Mouse (Mus musculus) myocyte (in vitro differentiated cells): ENCODE results near the gene Plekha7. TPM values are rescaled to one million over a fixed set of nuclear protein-coding genes. Genes with fewer than 3 reads are reported as not detected.

Source experiments
- H3K27me3 ChIP-seq: one replicate; pipeline ENCODE4 v1.6.1; 2011; ENCODE audit not compliant: control insufficient read depth, insufficient read depth, insufficient read length
- H3K36me3 ChIP-seq: one replicate; pipeline ENCODE4 v1.6.1; 2011; ENCODE audit not compliant: control insufficient read depth, insufficient read depth
- H3K4me2 ChIP-seq: one replicate; pipeline ENCODE4 v1.6.1; 2011; ENCODE audit warnings: low read depth, control low read depth
- H3K4me3 ChIP-seq: one replicate; pipeline ENCODE4 v1.5.1; 2011; ENCODE audit warnings: mild to moderate bottlenecking, control low read depth, moderate library complexity
- H3K79me2 ChIP-seq: one replicate; pipeline ENCODE4 v1.6.1; 2011; ENCODE audit not compliant: control insufficient read depth, insufficient read depth
- H3ac ChIP-seq: one replicate; pipeline ENCODE4 v1.6.1; 2011; ENCODE audit not compliant: control insufficient read depth, insufficient read length
- CEBPB ChIP-seq: IDR thresholded peaks from 2 replicates; pipeline ENCODE4 v1.6.1; 2011; ENCODE audit warnings: mild to moderate bottlenecking, moderate library complexity; ENCODE audit not compliant: poor library complexity, insufficient read depth, severe bottlenecking
- E2F4 ChIP-seq: IDR thresholded peaks from one replicate; pipeline ENCODE4 v1.6.1; 2011; ENCODE audit warnings: mild to moderate bottlenecking, control low read depth, moderate library complexity; ENCODE audit not compliant: insufficient read depth
- MAX ChIP-seq: IDR thresholded peaks from one replicate; pipeline ENCODE4 v1.6.1; 2011; ENCODE audit warnings: low read depth, mild to moderate bottlenecking, control low read depth
- MYOD1 ChIP-seq, 3 experiments: IDR thresholded peaks; one replicate each; pipeline ENCODE4 v1.6.1; 2011; ENCODE audit warnings: control low read depth in 2 of 3, low read depth in 2 of 3, mild to moderate bottlenecking in 2 of 3, moderate library complexity in 1 of 3; ENCODE audit not compliant: insufficient read length in 2 of 3, control insufficient read depth in 1 of 3
- MYOG ChIP-seq, 3 experiments: IDR thresholded peaks; one replicate each; pipeline ENCODE4 v1.6.1; 2011; ENCODE audit warnings: control low read depth in 2 of 3, low read depth in 2 of 3, mild to moderate bottlenecking in 2 of 3; ENCODE audit not compliant: insufficient read length in 2 of 3, control insufficient read depth in 1 of 3, insufficient read depth in 1 of 3
- POLR2A ChIP-seq: IDR thresholded peaks from one replicate; pipeline ENCODE4 v1.6.1; 2011; ENCODE audit warnings: low read depth, mild to moderate bottlenecking, control low read depth, moderate library complexity; ENCODE audit not compliant: insufficient read length
- POLR2AphosphoS2 ChIP-seq: IDR thresholded peaks from one replicate; pipeline ENCODE4 v1.6.1; 2011; ENCODE audit warnings: low read depth, control low read depth; ENCODE audit not compliant: insufficient read length
- REST ChIP-seq: IDR thresholded peaks from one replicate; pipeline ENCODE4 v1.6.1; 2011; ENCODE audit warnings: mild to moderate bottlenecking, control low read depth, moderate library complexity; ENCODE audit not compliant: insufficient read depth, insufficient read length
- SRF ChIP-seq: IDR thresholded peaks from one replicate; pipeline ENCODE4 v1.6.1; 2011; ENCODE audit warnings: low read depth; ENCODE audit not compliant: control insufficient read depth, insufficient read length
- TCF12 ChIP-seq: IDR thresholded peaks from one replicate; pipeline ENCODE4 v1.6.1; 2011; ENCODE audit warnings: mild to moderate bottlenecking, control low read depth; ENCODE audit not compliant: poor library complexity, insufficient read depth, severe bottlenecking
- TCF3 ChIP-seq: IDR thresholded peaks from one replicate; pipeline ENCODE4 v1.6.1; 2011; ENCODE audit warnings: low read depth, control low read depth; ENCODE audit not compliant: insufficient read length
- USF1 ChIP-seq: IDR thresholded peaks from one replicate; pipeline ENCODE4 v1.6.1; 2011; ENCODE audit warnings: low read depth, mild to moderate bottlenecking, control low read depth, moderate library complexity
- polyA plus RNA-seq: library from polyadenylated mRNA; unstranded; fragments of >200 nt; fragmentation: generic; extraction: Trizol; gene quantifications from one replicate; pipeline ENCODE4 v1.2.1, GENCODE M21; 2012; ENCODE audit warnings: missing spikeins

Gene Plekha7
- polyA plus RNA-seq, 1 experiment, result 2.6 TPM

GRCm38 (mm10) chr7:116119306-116119857, 188.8 kb downstream of the Plekha7 start:
- Histone ChIP-seq H3K27me3 (no peaks in the 10 kb centered on the region), H3K4me2 (no peak overlapping the region), H3K4me3 (no peak overlapping the region), H3K36me3 (no peaks in the 10 kb centered on the region), H3ac (no peak overlapping the region), H3K79me2 (no peaks in the 10 kb centered on the region)
- TF ChIP-seq MAX, result no peak

- H3K27me3 ChIP-seq, result no peaks in the 10 kb centered on the region
- TF ChIP-seq MYOD1 (IDR thresholded peaks at IDR 0.05; ENCODE audit: control insufficient read depth in 1 of 3, insufficient read length in 2 of 3, low read depth in 2 of 3) (no peak), TCF3 (no peak), REST (no peak), MAX (no peak), E2F4 (no peak), USF1 (no peak), CEBPB (no peak), SRF (no peak), TCF12 (no peak), POLR2A (no peak), MYOG (IDR thresholded peaks at IDR 0.05; ENCODE audit: control insufficient read depth in 1 of 3, insufficient read depth in 1 of 3, insufficient read length in 2 of 3, low read depth in 2 of 3) (no peak), POLR2AphosphoS2 (no peak)
- H3K4me3 ChIP-seq, result no peak overlapping the region
- no peak overlapping the region for H3ac ChIP-seq
- H3K4me2 ChIP-seq, result no peak overlapping the region
- no peaks in the 10 kb centered on the region for H3K36me3 ChIP-seq
- H3K79me2 ChIP-seq, result no peaks in the 10 kb centered on the region
These were observed 192.2 kb downstream of the Plekha7 start for GRCm38 (mm10) chr7:116115991-116116390.

GRCm38 (mm10) chr7:116115216-116115930, 192.8 kb downstream of the Plekha7 start:
- H3K4me3 ChIP-seq, result no peak overlapping the region
- no peak overlapping the region for H3ac ChIP-seq
- TF ChIP-seq REST (no peak), SRF (no peak), USF1 (no peak), POLR2AphosphoS2 (no peak), TCF12 (no peak), MYOD1 (IDR thresholded peaks at IDR 0.05; ENCODE audit: control insufficient read depth in 1 of 3, insufficient read length in 2 of 3, low read depth in 2 of 3) (no peak), MAX (no peak), TCF3 (no peak), E2F4 (no peak), MYOG (IDR thresholded peaks at IDR 0.05; ENCODE audit: control insufficient read depth in 1 of 3, insufficient read depth in 1 of 3, insufficient read length in 2 of 3, low read depth in 2 of 3) (no peak), POLR2A (no peak), CEBPB (no peak)
- H3K27me3 ChIP-seq, result no peaks in the 10 kb centered on the region
- no peak overlapping the region for H3K4me2 ChIP-seq
- H3K36me3 ChIP-seq, result no peaks in the 10 kb centered on the region
- H3K79me2 ChIP-seq, result no peaks in the 10 kb centered on the region

GRCm38 (mm10) chr7:116111546-116111945, 196.6 kb downstream of the Plekha7 start:
- Histone ChIP-seq H3K36me3 (no peaks in the 10 kb centered on the region), H3K4me3 (no peak overlapping the region), H3K79me2 (no peaks in the 10 kb centered on the region), H3ac (no peak overlapping the region), H3K27me3 (no peaks in the 10 kb centered on the region), H3K4me2 (no peak overlapping the region)
- no peak for TF ChIP-seq TCF3
- TF ChIP-seq SRF, result no peak
- no peak for TF ChIP-seq MYOD1 (IDR thresholded peaks at IDR 0.05; ENCODE audit: control insufficient read depth in 1 of 3, insufficient read length in 2 of 3, low read depth in 2 of 3)
- TF ChIP-seq E2F4, result no peak
- TF ChIP-seq USF1, result no peak
- TF ChIP-seq REST, result no peak

GRCm38 (mm10) chr7:116110661-116111060, 197.5 kb downstream of the Plekha7 start:
- Histone ChIP-seq H3K4me3 (no peak overlapping the region), H3K79me2 (no peaks in the 10 kb centered on the region), H3K36me3 (no peaks in the 10 kb centered on the region), H3K4me2 (no peak overlapping the region), H3ac (no peak overlapping the region), H3K27me3 (no peaks in the 10 kb centered on the region)
- TF ChIP-seq TCF3, result no peak
- TF ChIP-seq POLR2A, result no peak
- no peak for TF ChIP-seq MAX
- TF ChIP-seq SRF, result no peak
- no peak for TF ChIP-seq TCF12
- TF ChIP-seq E2F4, result no peak
- no peak for TF ChIP-seq MYOD1 (IDR thresholded peaks at IDR 0.05; ENCODE audit: control insufficient read depth in 1 of 3, insufficient read length in 2 of 3, low read depth in 2 of 3)
- TF ChIP-seq USF1, result no peak
- TF ChIP-seq POLR2AphosphoS2, result no peak
- no peak for TF ChIP-seq REST
- no peak for TF ChIP-seq CEBPB
- no peak for TF ChIP-seq MYOG (IDR thresholded peaks at IDR 0.05; ENCODE audit: control insufficient read depth in 1 of 3, insufficient read depth in 1 of 3, insufficient read length in 2 of 3, low read depth in 2 of 3)
